Mouse (Mus musculus) lung, postnatal 0 days (tissue): ENCODE measurements around the gene Armh4. TPM values are rescaled to one million over a fixed set of nuclear protein-coding genes. Genes with fewer than 3 reads are reported as not detected.

Experiments
- ATAC-seq: fragments of 200-750 bp; cut with Nextera tagmentation; 2 replicates; pipeline ENCODE4 v1.8.0; 2017; ENCODE audit warnings: moderate library complexity
- DNase-seq: peaks from one replicate; pipeline ENCODE4 v3.0.0-alpha.2; 2016; ENCODE audit warnings: low spot score
- H3K27ac ChIP-seq: fragments of 300-500 bp; sonication (generic); 2 replicates; pipeline ENCODE4 v1.5.1; 2014; ENCODE audit warnings: antibody characterized with exemption, mild to moderate bottlenecking, low read length, mixed read lengths
- H3K27me3 ChIP-seq: fragments of 300-500 bp; sonication (generic); replicated peaks from 2 replicates; pipeline ENCODE4 v1.6.1; 2014; ENCODE audit warnings: low read length, mixed read lengths; ENCODE audit not compliant: insufficient read depth
- H3K36me3 ChIP-seq: fragments of 300-500 bp; sonication (generic); 2 replicates; pipeline ENCODE4 v1.6.1; 2014; ENCODE audit warnings: low read length, mixed read lengths; ENCODE audit not compliant: insufficient read depth
- H3K4me1 ChIP-seq: fragments of 300-500 bp; sonication (generic); 2 replicates; pipeline ENCODE4 v1.6.1; 2014; ENCODE audit warnings: antibody characterized with exemption, low read depth, low read length, mixed read lengths; ENCODE audit not compliant: insufficient read depth
- H3K4me2 ChIP-seq: fragments of 300-500 bp; sonication (generic); replicated peaks from 2 replicates; pipeline ENCODE4 v1.6.1; 2014; ENCODE audit warnings: low read depth, mild to moderate bottlenecking, low read length, moderate library complexity, mixed read lengths
- H3K4me3 ChIP-seq: fragments of 300-500 bp; sonication (generic); 2 replicates; pipeline ENCODE4 v1.5.1; 2014; ENCODE audit warnings: low read depth, low read length
- H3K9ac ChIP-seq: fragments of 300-500 bp; sonication (generic); replicated peaks from 2 replicates; pipeline ENCODE4 v1.6.1; 2014; ENCODE audit warnings: low read depth, mild to moderate bottlenecking
- H3K9me3 ChIP-seq: fragments of 300-500 bp; sonication (generic); 2 replicates; pipeline ENCODE4 v1.6.1; 2016; ENCODE audit warnings: low read length, mixed read lengths
- CTCF ChIP-seq: IDR thresholded peaks from 2 replicates; pipeline ENCODE4 v1.5.1; 2016; ENCODE audit warnings: antibody characterized with exemption, mild to moderate bottlenecking
- EP300 ChIP-seq: IDR thresholded peaks from 2 replicates; pipeline ENCODE4 v1.6.1; 2016; ENCODE audit warnings: antibody characterized with exemption, mild to moderate bottlenecking, control low read depth
- WGBS: fragments of 180-500 bp; shearing (Covaris S2); extraction: QIAGEN DNeasy Blood & Tissue Kit; methylation state at CpG from one replicate; pipeline ENCODE4 v1.1.7; 2014; 5-methylcytosine and 5-hydroxymethylcytosine counted together
- polyA plus RNA-seq: library from polyadenylated mRNA; unstranded; fragments of >200 nt; fragmentation: Nextera tagmentation; extraction: Ambion mirVana; gene quantifications from 2 replicates; pipeline ENCODE4 v1.2.1, GENCODE M21; 2015

Armh4 gene
- polyA plus RNA-seq, 1 experiment from 2014 or later = 1.9 TPM

DNA sequence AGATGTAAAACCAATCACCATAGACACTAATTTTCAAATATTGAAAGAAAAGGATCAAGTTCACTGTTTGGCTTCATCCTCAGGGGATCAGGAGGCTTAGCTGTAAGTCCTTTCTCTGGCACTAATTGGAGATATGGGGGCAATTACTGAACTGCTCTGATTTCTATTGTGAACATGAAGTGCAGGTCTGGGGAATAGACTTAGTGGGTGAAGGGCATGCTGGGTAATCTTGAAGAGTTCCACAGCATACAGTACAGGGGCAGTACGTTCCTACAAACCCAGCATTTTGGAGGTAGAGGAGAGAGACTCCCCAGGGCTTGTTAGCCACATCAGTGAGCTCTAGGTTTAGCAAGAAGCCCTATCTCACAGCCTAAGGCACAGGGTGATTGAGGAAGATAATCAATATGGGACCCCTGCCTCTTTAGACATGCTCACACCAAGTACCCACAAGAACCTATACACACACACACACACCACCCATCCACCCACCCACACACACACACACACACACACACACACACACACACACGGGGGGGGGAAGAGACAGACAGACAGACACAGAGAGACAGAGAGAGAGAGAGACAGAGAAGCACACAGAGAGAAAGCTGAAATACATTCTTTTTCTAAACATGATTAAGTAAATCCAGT lies 44.6 kb downstream of the Armh4 start:
- Histone ChIP-seq H3K9me3 (no peaks in the 10 kb centered on the region), H3K4me2 (no peak overlapping the region), H3K36me3 (no peaks in the 10 kb centered on the region), H3K27ac (no peak overlapping the region), H3K9ac (no peak overlapping the region), H3K4me3 (no peak overlapping the region), H3K4me1 (no peaks in the 10 kb centered on the region), H3K27me3 (no peaks in the 10 kb centered on the region)
- WGBS = 53% methylated on average over 1 of the region's 2 CpGs
- no peak for DNase-seq
- no peak for ATAC-seq
- TF ChIP-seq EP300 (no peak), CTCF (no peak)

DNA sequence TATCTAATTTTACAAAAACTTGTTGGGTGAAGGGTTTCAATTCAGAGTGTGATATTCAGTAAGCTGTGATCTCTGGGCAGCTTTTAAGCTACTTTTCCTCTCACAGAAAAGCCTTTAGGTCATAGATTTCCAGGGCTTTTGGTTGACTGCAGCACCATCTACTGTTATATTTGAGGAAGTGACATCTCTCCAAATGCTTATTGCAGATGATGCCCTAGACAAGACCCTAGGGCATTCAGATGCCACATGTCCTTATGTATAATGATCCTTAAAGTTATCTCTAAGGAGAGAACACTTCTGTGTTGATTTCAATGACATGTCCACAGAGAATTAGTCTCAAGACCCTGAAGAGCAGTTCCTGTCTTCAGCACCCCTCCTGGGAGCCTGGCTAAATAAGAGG lies 49.2 kb downstream of the Armh4 start:
- no peak overlapping the region for H3K27ac ChIP-seq
- ATAC-seq = no peak
- TF ChIP-seq EP300 (no peak), CTCF (peak; percentile 65)
- no peaks in the 10 kb centered on the region for H3K4me1 ChIP-seq
- H3K4me3 ChIP-seq = no peak overlapping the region
- no peaks in the 10 kb centered on the region for H3K36me3 ChIP-seq
- no peak overlapping the region for H3K9ac ChIP-seq
- peak; percentile 57 for DNase-seq
- H3K4me2 ChIP-seq = no peak overlapping the region
- H3K27me3 ChIP-seq = no peaks in the 10 kb centered on the region
- H3K9me3 ChIP-seq = no peaks in the 10 kb centered on the region

DNA sequence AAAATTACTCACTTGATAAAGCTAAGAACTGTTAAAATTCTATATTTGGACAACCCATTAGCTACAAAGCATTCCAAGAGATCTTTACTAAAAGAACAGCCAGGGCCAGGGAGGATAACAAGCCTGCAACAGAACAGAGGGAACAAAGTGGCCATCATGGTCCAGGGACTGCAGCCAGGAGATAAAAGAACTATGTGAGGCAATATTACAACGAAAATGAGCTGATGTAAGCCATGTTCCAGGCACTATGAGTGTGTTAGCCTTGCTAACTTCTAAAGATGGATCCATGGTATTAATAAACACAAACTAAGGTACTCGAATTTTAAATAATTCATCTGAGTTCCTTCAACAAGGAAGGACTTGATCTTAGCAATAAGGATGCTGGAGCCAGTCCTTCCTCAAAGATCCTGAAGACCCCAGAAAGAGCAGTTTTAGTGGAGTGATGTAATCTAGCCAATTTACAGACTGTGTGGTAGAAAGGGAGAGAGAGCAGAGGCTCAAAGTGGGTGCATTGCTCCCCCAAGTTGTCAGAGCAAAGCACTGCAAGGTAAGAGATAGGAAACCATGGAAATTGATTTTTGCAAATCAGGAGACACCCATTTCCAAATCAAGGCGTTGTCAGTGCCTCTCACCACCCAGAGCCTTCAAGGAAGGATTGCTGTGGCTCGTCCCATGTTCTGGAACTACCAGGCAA lies 59.7 kb downstream of the Armh4 start:
- no peaks in the 10 kb centered on the region for H3K27me3 ChIP-seq
- H3K4me1 ChIP-seq = no peaks in the 10 kb centered on the region
- H3K4me3 ChIP-seq = no peak overlapping the region
- no peak overlapping the region for H3K9ac ChIP-seq
- H3K9me3 ChIP-seq = no peaks in the 10 kb centered on the region
- H3K27ac ChIP-seq = no peak overlapping the region
- ATAC-seq = peak; percentile 35; the same call in 1 of the 2 replicates
- peak; percentile 45 for DNase-seq
- TF ChIP-seq EP300 = no peak
- peak; percentile 64 for TF ChIP-seq CTCF
- no peak overlapping the region for H3K4me2 ChIP-seq
- no peaks in the 10 kb centered on the region for H3K36me3 ChIP-seq
- 33% methylated on average over 4 of the region's 4 CpGs for WGBS

DNA sequence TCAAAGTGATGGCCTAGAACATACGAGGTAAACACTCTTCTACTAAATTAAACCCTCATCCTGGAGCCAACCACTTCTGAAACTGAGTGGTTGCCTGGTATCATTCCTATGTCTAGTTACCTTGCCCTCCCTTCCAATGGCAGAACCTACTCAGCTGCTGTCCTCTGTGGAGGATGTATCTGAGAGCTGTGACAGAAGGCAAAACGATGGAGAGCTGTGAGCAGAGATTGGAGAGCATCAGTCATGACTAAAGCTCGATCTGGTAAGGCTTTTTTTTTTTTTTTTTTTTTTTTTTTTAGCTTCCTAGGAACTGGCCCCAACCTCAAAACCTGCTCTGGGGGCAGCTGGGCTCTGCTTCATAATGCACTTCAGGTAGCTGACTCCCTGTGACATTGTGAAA lies 60.4 kb downstream of the Armh4 start:
- H3K9me3 ChIP-seq = no peaks in the 10 kb centered on the region
- no peaks in the 10 kb centered on the region for H3K4me1 ChIP-seq
- no peaks in the 10 kb centered on the region for H3K36me3 ChIP-seq
- DNase-seq (no peak), ATAC-seq (no peak)
- no peak overlapping the region for H3K9ac ChIP-seq
- no peak overlapping the region for H3K4me3 ChIP-seq
- H3K27ac ChIP-seq = no peak overlapping the region
- WGBS = 53% methylated on average over 3 of the region's 3 CpGs
- no peak overlapping the region for H3K4me2 ChIP-seq
- TF ChIP-seq CTCF = no peak
- TF ChIP-seq EP300 = no peak
- no peaks in the 10 kb centered on the region for H3K27me3 ChIP-seq

DNA sequence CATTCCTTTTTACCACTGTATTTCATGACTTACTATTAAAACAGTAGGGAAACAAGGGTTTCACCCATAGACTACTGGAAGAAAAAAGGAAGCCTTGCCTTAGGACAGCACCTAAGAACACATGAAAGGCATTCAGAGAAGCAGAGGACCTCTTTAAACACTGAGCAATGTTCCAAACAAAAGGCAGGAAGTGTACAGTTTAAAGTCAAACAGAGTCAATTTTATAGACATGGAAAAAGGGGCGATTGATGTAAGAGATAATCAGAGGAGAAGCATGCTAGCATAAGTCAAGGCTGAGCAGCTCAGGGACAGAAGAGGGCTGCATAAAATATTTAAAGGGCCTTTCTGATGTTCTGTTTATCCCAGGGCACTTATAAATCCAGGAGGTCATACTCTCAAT lies 61.9 kb downstream of the Armh4 start:
- no peak overlapping the region for H3K9ac ChIP-seq
- no peaks in the 10 kb centered on the region for H3K27me3 ChIP-seq
- H3K4me1 ChIP-seq = no peaks in the 10 kb centered on the region
- WGBS = 37% methylated on average over 1 of the region's 1 CpGs
- no peak overlapping the region for H3K4me2 ChIP-seq
- H3K4me3 ChIP-seq = no peak overlapping the region
- ATAC-seq (no peak), DNase-seq (no peak)
- no peaks in the 10 kb centered on the region for H3K9me3 ChIP-seq
- no peaks in the 10 kb centered on the region for H3K36me3 ChIP-seq
- TF ChIP-seq CTCF (no peak), EP300 (no peak)
- H3K27ac ChIP-seq = no peak overlapping the region

DNA sequence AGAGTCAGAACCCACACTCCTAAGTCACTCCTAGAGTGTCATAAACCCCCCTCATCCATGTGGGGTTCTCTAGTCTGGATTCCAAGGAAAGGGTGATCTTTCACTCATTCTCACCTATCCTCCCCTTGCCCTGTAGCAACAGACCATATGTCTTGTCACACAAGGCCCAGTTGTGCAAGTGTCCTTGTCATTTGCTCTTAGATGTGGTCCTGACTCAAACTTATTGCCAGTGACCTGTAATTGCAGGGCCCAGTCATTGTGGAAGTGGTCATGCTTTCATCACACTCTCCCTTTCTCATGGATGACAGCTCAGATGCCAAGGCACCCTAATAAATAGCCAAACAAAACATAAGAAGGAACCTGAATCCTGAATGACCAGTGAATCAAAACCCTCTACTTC lies 63.5 kb downstream of the Armh4 start:
- Histone ChIP-seq H3K9me3 (no peaks in the 10 kb centered on the region), H3K4me2 (no peak overlapping the region), H3K4me3 (no peak overlapping the region), H3K27me3 (no peaks in the 10 kb centered on the region), H3K4me1 (no peaks in the 10 kb centered on the region), H3K36me3 (no peaks in the 10 kb centered on the region), H3K9ac (no peak overlapping the region), H3K27ac (no peak overlapping the region)
- DNase-seq = no peak
- ATAC-seq = no peak
- TF ChIP-seq CTCF (no peak), EP300 (no peak)
